Mouse (Mus musculus) lung, embryonic 16.5 days (tissue): ENCODE data around the gene Srpk2. TPM values are rescaled to one million over a fixed set of nuclear protein-coding genes. Genes with fewer than 3 reads are reported as not detected.

Source experiments
- ATAC-seq: fragments of 200-750 bp; cut with Nextera tagmentation; 2 replicates; pipeline ENCODE4 v1.8.0; 2017; ENCODE audit warnings: low read depth, mild to moderate bottlenecking, moderate library complexity
- H3K27ac ChIP-seq: fragments of 300-500 bp; sonication (generic); 2 replicates; pipeline ENCODE4 v1.5.1; 2014; ENCODE audit warnings: mild to moderate bottlenecking, control low read depth, low read length
- H3K27me3 ChIP-seq: fragments of 300-500 bp; sonication (generic); 2 replicates; pipeline ENCODE4 v1.6.1; 2014; ENCODE audit warnings: low read depth, low read length, mixed read lengths; ENCODE audit not compliant: control insufficient read depth, insufficient read depth
- H3K36me3 ChIP-seq: fragments of 300-500 bp; sonication (generic); 2 replicates; pipeline ENCODE4 v1.6.1; 2014; ENCODE audit warnings: low read length; ENCODE audit not compliant: control insufficient read depth, insufficient read depth
- H3K4me1 ChIP-seq: fragments of 300-500 bp; sonication (generic); replicated peaks from 2 replicates; pipeline ENCODE4 v1.6.1; 2014; ENCODE audit warnings: low read length, mixed read lengths; ENCODE audit not compliant: control insufficient read depth, insufficient read depth
- H3K4me2 ChIP-seq: fragments of 300-500 bp; sonication (generic); 2 replicates; pipeline ENCODE4 v1.6.1; 2014; ENCODE audit warnings: low read depth, low read length, control low read depth
- H3K4me3 ChIP-seq: fragments of 300-500 bp; sonication (generic); 2 replicates; pipeline ENCODE4 v1.5.1; 2014; ENCODE audit warnings: mild to moderate bottlenecking, low read length, control low read depth
- H3K9ac ChIP-seq: fragments of 300-500 bp; sonication (generic); 2 replicates; pipeline ENCODE4 v1.6.1; 2014; ENCODE audit warnings: low read length, control low read depth
- H3K9me3 ChIP-seq: fragments of 300-500 bp; sonication (generic); 2 replicates; pipeline ENCODE4 v1.6.1; 2016; ENCODE audit warnings: low read length; ENCODE audit not compliant: control insufficient read depth
- WGBS: fragments of 180-500 bp; shearing (Covaris S2); extraction: QIAGEN DNeasy Blood & Tissue Kit; methylation state at CpG from one replicate; pipeline ENCODE4 v1.1.7; 2014; 5-methylcytosine and 5-hydroxymethylcytosine counted together
- polyA plus RNA-seq: library from polyadenylated mRNA; unstranded; fragments of >200 nt; fragmentation: Nextera tagmentation; extraction: Ambion mirVana; gene quantifications from 2 replicates; pipeline ENCODE4 v1.2.1, GENCODE M21; 2015

The Srpk2 gene
- polyA plus RNA-seq, 1 experiment from 2014 or later: 43.7 TPM

DNA sequence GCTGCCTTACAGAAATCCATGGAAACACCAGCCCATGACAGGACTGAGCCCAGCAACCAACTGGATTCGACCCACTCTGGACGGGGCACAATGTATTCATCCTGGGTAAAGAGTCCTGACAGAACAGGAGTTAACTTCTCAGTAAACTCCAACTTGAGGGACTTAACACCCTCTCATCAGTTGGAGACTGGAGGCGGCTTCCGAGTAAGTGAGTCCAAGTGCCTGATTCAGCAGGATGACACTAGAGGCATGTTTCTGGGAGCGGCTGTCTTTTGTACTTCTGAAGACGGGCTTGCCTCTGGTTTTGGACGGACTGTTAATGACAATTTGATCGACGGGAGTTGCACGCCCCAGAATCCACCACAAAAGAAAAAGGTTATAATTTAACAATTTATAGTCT, 186.5 kb downstream of the Srpk2 start:
- H3K9me3 ChIP-seq: no peaks in the 10 kb centered on the region
- no peak overlapping the region for H3K27ac ChIP-seq
- H3K4me3 ChIP-seq: no peak overlapping the region
- no peaks in the 10 kb centered on the region for H3K27me3 ChIP-seq
- 90% methylated on average over 10 of the region's 10 CpGs for WGBS
- H3K36me3 ChIP-seq: peaks cover 62% of the 10 kb centered on the region
- H3K9ac ChIP-seq: no peak overlapping the region
- no peak for ATAC-seq
- no peak overlapping the region for H3K4me2 ChIP-seq
- H3K4me1 ChIP-seq: no peaks in the 10 kb centered on the region

DNA sequence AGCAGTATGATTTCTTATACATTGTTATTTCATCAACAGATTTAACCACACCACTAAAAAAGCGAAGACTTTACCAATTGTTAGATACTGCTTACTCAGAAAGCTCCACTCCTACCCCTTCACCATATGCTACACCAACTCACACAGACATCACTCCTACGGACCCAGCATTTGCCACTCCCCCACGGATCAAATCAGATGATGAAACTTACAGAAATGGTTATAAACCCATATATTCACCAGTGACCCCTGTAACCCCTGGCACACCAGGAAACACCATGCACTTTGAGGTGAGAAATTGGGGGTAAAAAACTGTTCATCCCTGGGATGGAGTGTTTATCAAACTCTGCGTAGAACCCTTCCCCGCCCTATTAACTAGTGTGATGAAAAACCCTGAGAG, 187.5 kb downstream of the Srpk2 start:
- 90% methylated on average over 5 of the region's 5 CpGs for WGBS

DNA sequence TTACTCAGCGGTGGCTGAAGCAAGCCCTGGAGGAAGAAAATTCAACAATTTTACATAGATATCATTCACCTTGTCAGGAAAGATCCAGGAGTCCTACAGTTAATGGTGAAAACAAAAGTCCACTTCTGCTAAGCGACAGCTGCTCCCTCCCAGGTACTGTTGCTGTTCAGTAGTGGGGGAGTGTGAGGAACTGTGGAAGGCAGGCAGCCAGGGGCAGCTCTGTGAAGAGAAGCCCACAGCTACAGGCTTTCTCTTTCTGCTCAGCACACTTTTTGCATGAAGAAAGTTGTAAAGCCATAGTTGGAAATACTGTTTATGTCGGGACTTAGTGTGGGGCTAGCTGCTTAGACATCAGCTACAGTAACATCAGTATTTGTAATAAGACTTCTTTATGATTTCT, 188.0 kb downstream of the Srpk2 start:
- 93% methylated on average over 3 of the region's 3 CpGs for WGBS
- no peak overlapping the region for H3K4me3 ChIP-seq
- ATAC-seq: no peak
- no peaks in the 10 kb centered on the region for H3K4me1 ChIP-seq
- H3K36me3 ChIP-seq: peaks cover 56% of the 10 kb centered on the region
- no peak overlapping the region for H3K27ac ChIP-seq
- H3K4me2 ChIP-seq: no peak overlapping the region
- H3K27me3 ChIP-seq: no peaks in the 10 kb centered on the region
- H3K9me3 ChIP-seq: no peaks in the 10 kb centered on the region
- H3K9ac ChIP-seq: no peak overlapping the region

More for the DNA sequence above, 187.5 kb downstream of the Srpk2 start:
- Histone ChIP-seq H3K4me1 (no peaks in the 10 kb centered on the region), H3K4me2 (no peak overlapping the region), H3K27ac (no peak overlapping the region), H3K9ac (no peak overlapping the region), H3K27me3 (no peaks in the 10 kb centered on the region), H3K4me3 (no peak overlapping the region), H3K36me3 (peaks cover 60% of the 10 kb centered on the region), H3K9me3 (no peaks in the 10 kb centered on the region)
- no peak for ATAC-seq

DNA sequence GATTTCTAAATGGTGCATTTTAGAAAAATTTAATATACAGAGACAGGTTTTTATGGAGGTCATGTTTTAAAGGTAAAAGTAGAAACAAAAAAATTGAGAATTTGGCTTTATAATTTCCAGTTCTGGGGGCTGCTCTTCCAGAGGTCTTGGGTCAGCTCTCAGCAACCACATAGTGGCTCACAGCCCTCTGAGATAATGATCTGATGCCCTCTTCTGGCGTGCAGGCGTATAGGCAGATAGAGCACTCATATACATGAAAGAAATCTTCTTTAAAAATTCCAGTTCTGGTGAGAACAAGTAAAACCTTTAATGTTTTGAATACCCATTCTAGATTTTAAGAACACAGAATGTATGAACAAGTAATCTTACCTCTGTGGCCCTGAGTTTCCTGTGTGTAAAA, 193.6 kb downstream of the Srpk2 start:
- H3K27me3 ChIP-seq: no peaks in the 10 kb centered on the region
- ATAC-seq: 0 out of 2 replicates have a peak, but pooled peaks have one; percentile 54
- H3K9me3 ChIP-seq: no peaks in the 10 kb centered on the region
- H3K4me1 ChIP-seq: no peaks in the 10 kb centered on the region
- H3K36me3 ChIP-seq: peaks cover 52% of the 10 kb centered on the region
- no peak overlapping the region for H3K27ac ChIP-seq
- 46% methylated on average over 2 of the region's 2 CpGs for WGBS
- no peak overlapping the region for H3K4me2 ChIP-seq
- H3K4me3 ChIP-seq: no peak overlapping the region
- H3K9ac ChIP-seq: no peak overlapping the region

DNA sequence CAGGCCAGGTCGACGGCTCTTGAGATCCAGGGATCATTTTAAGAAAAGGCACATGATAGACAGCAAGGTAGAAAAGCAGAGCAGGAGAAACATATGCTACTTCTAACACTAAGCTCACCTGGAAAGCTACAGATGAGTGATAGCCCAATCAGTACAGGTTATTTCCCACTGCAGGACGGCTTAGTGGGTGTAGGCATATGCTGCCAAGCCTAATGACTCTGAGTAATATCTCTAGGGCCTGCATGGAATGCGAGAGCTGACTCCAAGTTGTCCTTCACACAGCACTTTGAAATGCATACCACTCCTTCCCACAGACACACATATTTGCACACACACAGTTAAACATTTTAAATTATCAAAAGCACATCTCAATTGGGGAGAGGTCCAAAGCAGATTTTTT, 195.2 kb downstream of the Srpk2 start:
- Histone ChIP-seq H3K36me3 (peaks cover 47% of the 10 kb centered on the region), H3K9me3 (no peaks in the 10 kb centered on the region), H3K27me3 (no peaks in the 10 kb centered on the region), H3K4me1 (no peaks in the 10 kb centered on the region), H3K4me2 (no peak overlapping the region), H3K9ac (no peak overlapping the region), H3K27ac (no peak overlapping the region), H3K4me3 (no peak overlapping the region)
- 70% methylated on average over 4 of the region's 4 CpGs for WGBS
- no peak for ATAC-seq

DNA sequence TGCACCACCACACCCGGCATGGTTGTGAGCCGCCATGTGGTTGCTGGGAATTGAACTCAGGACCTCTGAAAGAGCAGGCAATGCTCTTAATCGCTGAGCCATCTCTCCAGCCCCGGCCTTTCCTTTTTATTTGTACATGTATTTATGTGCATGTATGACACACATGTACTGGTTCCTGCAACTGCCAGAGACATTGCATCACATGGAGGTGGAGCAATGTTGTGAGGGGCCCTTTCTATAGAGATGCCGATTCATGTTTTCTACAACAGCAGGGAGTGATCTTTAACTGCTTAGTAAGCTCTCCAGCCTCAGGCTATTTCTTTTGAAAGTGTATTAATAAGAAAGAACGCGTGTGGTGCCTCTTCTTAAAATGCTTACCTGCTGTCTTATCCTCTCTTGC, 200.6 kb downstream of the Srpk2 start:
- peaks cover 40% of the 10 kb centered on the region for H3K36me3 ChIP-seq
- ATAC-seq: no peak
- no peaks in the 10 kb centered on the region for H3K4me1 ChIP-seq
- no peaks in the 10 kb centered on the region for H3K27me3 ChIP-seq
- H3K4me3 ChIP-seq: no peak overlapping the region
- H3K4me2 ChIP-seq: no peak overlapping the region
- H3K27ac ChIP-seq: no peak overlapping the region
- H3K9me3 ChIP-seq: no peaks in the 10 kb centered on the region
- no peak overlapping the region for H3K9ac ChIP-seq
- 90% methylated on average over 7 of the region's 7 CpGs for WGBS

DNA sequence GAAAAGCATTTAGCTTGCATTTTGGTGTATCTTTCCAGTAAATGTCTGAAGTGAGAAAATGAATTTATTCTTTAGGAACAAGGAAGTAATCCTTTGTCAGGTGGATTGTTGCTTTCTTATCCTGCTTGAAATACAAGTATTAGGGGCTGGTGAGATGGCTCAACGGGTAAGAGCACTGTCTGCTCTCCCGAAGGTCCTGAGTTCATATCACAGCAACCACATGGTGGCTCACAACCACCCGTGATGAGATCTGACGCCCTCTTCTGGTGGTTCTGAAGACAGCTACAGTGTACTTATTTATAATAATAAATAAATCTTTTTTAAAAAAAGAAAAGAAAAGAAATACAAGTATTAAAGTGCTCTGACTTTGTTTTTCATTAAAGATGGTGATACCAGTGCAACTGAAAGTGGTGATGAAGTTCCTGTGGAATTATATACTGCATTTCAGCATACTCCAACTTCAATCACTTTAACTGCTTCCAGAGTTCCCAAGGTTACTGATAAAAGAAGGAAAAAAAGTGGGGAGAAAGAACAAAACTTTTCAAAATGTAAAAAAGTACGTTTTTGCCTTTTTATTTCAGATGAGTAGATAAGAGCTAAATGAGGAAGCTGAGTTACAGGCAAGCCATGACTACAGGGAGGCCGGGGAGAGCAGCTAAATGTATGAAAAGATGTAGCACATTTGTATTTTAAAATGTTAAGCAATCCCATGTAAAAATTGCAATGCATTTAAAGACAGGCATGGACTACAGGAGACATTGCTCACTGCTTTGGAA, 211.1 kb downstream of the Srpk2 start:
- H3K4me1 ChIP-seq: no peaks in the 10 kb centered on the region
- peaks cover 23% of the 10 kb centered on the region for H3K36me3 ChIP-seq

DNA sequence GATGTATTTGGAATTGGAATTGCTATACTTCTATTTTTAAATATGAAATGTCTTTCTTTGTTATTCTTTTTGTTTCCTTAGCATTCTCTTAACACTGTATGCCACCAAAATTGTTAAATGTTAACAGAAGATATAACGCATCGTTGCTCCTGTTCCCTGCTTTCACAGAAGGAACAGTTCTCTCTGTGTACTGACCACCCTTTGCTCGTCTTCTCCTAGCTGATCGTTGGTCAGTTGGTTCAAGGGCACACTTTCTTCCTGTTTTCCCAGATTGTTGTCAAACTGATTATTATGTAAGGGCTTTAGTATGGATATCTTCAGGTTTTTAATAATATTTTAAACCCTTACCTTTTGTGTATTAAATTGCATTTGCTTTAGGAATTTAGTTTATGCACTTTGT, 217.9 kb downstream of the Srpk2 start:
- Histone ChIP-seq H3K27me3 (no peaks in the 10 kb centered on the region), H3K36me3 (peaks cover 25% of the 10 kb centered on the region), H3K9ac (no peak overlapping the region), H3K27ac (no peak overlapping the region), H3K9me3 (no peaks in the 10 kb centered on the region), H3K4me3 (no peak overlapping the region), H3K4me2 (no peak overlapping the region), H3K4me1 (no peaks in the 10 kb centered on the region)
- WGBS: 90% methylated on average over 4 of the region's 4 CpGs
- no peak for ATAC-seq

More for the DNA sequence above, 211.1 kb downstream of the Srpk2 start:
- ATAC-seq: no peak
- no peak overlapping the region for H3K9ac ChIP-seq
- no peak overlapping the region for H3K4me3 ChIP-seq
- H3K27ac ChIP-seq: no peak overlapping the region
- 60% methylated on average over 6 of the region's 6 CpGs for WGBS
- H3K4me2 ChIP-seq: no peak overlapping the region
- H3K9me3 ChIP-seq: no peaks in the 10 kb centered on the region
- no peaks in the 10 kb centered on the region for H3K27me3 ChIP-seq

DNA sequence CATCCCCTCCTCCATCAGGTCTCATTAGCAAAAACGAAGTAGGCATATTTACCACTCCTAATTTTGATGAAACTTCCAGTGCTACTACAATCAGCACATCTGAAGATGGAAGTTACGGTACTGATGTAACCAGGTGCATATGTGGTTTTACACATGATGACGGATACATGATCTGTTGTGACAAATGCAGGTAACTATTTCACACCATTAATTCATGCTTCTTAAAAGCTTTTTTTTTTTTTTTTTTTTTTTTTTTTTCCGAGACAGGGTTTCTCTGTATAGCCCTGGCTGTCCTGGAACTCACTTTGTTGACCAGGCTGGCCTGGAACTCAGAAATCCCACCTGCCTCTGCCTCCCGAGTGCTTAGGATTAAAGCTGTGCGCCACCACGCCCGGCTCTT, 219.7 kb downstream of the Srpk2 start:
- Histone ChIP-seq H3K4me1 (no peaks in the 10 kb centered on the region), H3K27ac (no peak overlapping the region), H3K36me3 (peaks cover 20% of the 10 kb centered on the region), H3K27me3 (no peaks in the 10 kb centered on the region), H3K4me3 (no peak overlapping the region), H3K9ac (no peak overlapping the region), H3K9me3 (no peaks in the 10 kb centered on the region), H3K4me2 (no peak overlapping the region)
- ATAC-seq: no peak
- 93% methylated on average over 8 of the region's 8 CpGs for WGBS
